Mouse (Mus musculus): Measurements from ENCODE around the gene Etfrf1.

Etfrf1 gene

DNA sequence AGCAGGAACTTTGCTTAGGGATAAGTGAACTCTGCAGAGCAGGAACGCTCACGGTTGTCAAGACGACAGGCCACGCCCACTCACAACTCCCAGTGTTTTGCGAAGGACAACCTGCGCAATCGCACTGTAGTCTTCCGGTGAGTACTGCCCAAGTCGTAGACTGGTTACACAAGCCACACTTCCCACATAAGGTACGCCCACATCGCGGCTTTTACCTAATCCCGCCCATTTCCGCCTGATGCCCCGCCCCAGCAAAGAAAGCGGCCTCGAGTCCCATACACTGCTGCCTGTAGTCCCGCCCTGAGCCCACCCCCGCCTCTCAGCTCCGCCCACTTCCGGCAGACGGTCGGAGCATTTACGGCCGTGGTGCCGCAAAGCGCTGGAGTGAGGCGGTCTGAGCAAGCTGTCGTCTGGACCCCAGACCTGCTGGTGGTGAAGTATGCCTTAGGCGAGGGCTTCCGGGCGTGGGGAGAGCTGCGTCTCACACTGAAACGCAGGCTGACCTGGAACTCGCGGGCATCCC is at the start of gene Etfrf1, which contains the start of gene Casc1:
Gene Etfrf1, plus strand, starts transcription at position 319 of the 523 bp plus-strand sequence.
Gene Casc1, minus strand, starts transcription at position 190 of the 523 bp plus-strand sequence.
- peak; percentile 99 for DNase-seq (ENCODE audit: low spot score)

DNA sequence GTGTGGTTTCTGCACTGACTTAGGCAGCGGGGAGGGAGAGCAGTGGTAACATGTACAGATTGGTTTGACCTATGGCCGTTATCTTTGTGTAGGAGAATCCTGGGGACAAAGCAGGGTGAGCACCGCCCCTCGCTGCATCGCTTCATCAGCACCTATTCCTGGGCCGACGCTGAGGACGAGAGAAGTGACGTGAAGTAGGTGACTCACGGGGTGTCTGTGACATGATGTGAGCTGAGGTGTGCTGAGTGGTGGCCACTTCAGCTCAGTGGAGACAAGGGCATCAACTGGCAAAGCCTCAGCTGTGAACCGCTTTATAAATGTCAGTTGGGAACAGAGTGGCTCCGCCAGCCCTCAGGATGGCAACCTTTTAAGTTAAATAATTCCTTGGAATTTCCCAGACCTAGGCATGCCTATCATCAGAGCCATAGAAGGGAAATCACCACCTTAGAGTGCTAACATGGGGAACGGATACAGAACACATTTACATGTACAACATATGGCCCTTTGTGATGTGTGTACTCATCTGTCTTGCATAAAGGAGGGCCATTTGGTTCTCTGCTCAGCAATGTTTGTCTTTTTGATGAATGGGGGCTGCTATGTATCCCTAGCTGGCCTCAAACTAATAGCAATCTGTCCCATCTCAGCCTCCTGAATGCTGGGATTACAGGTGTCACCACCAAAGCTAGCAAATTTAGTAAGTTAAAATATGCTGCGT is 38.9 kb upstream of the Etfrf1 start:
- no peak for DNase-seq (ENCODE audit: low spot score)

DNA sequence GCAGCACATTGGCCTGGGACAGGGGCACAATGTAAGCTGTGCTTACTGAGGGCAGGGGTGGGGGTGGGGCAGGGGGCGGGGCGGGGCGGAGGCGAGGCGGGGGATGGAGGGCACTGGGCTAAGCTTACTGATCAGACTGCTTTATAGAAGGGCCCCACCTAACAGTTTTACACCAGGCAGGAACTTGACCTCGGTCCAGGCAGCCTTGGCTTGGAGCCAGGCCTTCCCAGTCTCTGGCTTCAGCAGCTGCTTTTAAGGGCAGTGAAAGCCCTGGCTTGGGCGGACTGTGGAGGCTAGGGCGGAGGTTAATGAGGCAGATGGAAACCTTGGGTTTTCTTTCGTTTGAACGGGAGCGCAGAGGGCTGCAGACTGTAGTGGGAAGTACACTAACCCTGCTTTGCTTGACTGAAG is 37.1 kb upstream of the Etfrf1 start:
- no peak for DNase-seq (ENCODE audit: low spot score)

DNA sequence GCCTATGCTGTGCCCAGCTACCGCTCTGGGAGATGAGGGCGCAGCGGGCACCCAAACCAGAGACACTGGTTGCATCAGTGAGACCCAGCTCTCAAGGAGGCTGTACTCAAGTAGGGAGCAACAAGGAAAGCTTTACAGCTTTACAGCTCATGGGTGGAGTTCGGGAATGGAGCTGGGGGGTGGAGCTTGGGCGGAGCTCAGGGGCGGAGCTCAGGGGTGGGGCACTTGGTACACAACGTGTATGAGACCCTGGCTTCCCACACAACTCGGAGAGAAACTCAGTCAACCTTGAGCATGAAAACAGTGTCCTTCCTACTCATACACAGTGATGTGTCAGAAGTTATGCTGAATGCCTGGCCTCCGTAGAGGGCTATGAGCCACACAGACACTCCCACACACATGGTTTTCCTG is 35.4 kb upstream of the Etfrf1 start:
- no peak for DNase-seq (ENCODE audit: low spot score)

DNA sequence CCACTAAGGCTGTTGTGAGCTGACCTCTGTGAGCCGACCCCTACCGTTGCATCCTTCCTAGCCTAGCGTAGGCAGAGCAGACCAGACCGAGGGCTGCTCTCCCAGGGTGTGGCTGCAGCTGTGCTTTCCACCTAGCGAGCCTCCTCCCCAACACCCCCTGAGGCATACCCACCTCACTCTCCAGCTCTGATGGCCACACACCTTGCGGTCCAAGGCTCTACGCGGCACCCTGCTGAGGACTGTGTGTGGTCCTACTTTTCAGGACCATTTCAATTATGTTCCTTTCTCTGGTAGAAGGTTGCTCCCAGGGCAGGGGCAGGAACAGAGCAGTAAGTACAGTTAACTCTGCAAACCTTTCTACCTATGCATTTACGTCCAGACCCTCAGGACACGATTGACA is 34.5 kb upstream of the Etfrf1 start:
- no peak for DNase-seq (ENCODE audit: low spot score)

DNA sequence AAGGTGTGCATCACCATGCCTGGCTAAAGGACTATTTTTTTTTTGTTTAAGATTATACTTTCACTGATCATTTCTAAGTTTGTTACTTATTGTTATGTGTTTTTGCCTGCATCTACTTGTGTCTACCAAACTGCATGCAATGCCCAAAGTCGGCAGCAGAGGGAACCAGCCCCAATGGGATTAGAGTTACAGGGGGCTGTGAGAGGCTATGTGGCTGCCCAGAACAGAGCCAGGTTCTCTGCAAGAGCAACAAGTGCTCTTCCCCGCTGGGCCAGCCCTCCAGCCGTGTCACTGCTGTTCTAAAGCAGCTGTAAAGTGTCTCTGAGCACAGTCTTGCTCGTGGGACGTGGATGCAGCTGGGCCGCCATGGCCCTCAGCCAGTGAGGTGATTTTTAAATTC is 31.3 kb upstream of the Etfrf1 start:
- DNase-seq (ENCODE audit: low spot score) = peak; percentile 34

DNA sequence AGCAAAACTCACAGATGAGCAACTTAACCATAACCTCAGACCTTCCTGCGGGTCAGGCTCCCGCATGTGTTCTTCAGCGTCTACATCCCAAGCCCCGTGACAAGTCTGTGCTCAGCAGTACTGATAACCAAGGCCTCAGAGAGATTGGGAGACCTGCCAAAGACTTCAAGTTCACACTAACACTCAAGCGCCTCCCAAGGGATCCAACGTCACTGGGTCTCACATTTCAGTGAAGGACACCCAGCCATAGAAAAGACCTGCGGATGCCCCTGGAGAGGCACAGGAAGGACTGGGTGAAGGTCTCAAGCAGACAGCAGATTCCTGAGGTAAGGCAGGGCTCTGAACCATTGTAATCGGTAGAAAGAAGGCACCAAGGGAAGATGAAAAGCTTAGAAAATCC is 28.9 kb upstream of the Etfrf1 start:
- DNase-seq (ENCODE audit: low spot score) = no peak

DNA sequence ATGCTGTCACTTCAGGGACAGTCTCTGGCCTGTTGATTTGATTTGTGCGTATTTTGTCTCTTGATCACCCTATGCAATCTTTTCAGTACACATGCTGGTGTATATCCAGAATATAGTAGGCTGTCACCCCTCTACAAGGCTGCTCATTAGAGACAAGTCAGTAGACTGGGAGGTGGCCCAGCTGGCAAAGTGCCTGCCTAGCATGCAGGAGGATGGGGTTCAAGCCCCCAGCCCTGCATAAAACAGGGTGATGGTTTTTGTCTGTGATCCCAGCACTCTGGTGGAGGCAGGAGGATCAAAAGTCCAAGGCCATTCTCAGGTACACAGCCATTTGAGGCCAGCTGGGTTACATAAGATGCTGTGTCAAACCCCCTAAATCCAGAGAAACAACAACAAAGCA is 24.8 kb upstream of the Etfrf1 start:
- no peak for DNase-seq (ENCODE audit: low spot score)

DNA sequence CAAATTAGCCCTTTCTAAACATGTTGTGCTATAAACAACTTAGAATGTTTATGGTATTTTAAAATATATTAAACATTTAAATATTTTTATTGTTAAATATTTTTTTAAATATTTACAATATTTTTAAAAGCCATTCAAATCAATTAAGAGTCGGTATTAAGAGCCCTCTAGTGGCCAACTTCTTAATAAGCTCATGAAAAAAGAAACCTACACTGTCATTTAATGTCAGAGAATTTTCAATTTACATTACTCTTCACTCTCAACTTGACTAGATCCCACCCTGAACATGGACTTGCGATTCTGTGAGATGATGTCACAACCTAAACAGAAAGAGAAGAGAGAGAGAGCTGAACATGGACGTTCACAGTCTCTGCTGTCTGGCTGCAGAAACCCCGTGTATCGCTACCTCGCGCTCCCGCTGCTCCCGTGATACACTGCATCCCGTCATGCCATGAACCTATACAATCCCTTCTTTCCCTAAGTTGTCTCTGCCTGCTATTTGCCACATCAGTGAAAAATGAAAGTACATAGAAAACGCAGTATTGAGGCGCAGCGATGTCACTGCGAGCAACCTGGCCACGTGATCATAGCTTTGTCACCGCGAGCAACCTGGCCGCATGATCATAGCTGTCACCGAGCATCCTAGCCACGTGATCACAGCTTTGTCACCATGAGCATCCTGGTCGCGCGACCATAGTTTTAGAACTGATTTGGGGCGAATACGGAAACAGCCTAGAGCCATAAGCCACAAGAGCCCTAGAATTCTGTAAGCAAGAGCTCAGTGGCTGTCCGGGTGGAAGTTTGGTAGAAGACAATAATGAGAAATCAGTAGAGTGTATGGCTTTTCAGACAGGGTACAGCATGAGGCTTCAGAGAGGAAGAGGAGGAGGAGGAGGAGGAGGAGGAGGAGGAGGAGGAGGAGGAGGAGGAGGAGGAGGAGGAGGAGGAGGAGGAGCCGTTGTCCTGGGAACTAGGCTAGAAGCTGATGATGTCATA is 23.5 kb upstream of the Etfrf1 start:
- DNase-seq (ENCODE audit: low spot score) = peak; percentile 26

DNA sequence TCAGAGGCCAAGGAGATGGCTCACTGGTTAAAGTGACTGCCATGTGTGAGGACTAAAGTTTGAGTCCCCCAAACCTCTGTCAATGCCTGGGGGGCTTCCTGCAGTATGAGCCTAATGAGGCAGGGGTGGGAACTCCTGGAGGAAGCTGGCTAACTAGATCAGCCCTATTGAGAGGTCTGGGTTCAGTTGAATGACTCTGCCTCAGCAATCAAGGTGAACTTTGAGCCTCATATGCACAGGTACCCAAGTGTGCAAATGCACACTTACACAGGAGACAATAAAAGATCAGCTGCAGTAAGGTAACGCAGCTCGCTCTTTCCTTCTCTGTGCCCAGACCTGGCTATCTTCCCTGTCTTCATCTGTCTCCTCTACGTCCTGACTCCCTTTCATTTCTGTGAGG is 17.9 kb upstream of the Etfrf1 start:
- no peak for DNase-seq (ENCODE audit: low spot score)

DNA sequence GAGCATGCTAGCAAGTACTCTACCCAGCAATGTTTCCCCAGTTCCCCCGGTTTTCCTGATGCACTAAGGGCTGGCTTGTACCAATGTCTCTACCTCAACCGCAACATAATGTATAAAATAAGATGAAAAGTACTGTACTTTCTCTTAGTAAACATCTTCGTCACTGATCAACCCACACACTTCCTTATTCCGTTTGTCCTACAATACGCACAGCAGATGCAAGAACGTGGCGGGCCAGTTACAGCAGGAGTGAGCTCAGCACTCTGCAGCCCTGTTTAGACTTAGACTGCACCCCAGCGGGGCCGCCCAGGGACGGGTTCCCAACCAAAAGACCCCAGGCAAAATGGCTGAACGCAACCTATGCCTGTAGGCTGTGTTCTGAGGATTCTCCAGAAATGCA is 17.5 kb upstream of the Etfrf1 start:
- DNase-seq (ENCODE audit: low spot score) = no peak

DNA sequence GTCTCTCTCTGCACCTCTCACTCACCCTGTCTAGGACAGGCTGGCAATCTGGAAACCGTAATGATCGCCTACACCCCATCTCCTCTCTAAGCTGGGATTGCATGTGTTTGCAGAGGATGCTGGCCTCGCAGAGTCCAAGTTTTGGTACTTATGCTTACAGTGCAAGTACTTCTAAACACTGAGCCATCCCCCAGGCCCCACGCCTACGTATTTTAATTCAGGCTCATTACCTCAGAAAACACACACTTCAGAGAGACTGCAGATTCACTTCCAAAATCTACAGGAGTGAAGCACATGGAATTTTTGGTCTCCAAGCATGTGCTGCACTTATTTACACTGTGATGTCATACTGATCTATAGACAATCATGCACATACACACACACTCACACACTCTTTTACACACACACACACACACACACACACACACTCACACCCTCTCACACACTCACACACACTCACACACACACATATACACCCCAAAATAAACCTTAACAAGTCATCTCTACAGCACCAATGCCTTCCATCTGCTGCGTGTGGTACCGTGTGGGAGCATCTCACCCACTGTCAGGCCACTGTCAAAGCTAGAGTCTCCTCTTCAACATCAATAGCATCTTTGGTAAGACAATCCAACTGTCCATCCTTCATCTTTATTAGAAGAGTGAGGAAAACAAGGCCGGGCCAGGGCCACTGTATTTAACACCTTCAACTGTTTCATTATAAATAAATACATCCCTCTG is 12.8 kb upstream of the Etfrf1 start:
- DNase-seq (ENCODE audit: low spot score) = no peak

DNA sequence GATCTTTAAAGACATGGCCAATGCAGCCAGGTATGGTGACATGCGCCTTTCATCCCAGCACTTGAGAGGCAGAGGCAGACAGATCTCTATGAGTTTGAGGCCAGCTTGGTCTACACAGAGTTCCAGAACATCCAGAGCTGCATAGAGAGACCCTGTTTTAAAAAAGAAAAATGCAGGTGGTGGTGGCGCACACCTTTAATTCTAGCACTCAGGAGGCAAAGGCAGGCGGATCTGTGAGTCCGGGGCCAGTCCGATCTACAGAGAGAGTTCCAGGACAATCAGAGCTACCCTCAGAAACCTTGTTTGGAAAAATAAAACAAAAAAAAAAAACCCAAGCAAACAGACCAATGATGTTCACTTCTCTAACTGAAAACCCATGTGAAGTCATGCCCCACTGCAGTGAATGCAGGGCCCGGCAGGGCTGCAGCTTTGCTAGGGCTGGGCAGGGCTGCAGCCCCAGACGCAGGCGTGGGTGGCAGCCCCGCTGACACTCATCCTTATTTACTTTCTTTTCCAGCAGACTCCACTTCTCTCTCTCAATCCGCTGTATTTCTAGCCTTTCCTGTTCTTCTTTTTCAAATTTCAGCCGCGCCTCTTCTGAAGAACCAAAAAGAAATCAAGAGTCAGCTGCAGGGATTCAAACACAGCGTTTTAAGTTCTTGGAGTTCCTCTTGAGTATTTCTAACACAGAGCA is 8.4 kb upstream of the Etfrf1 start:
- no peak for DNase-seq (ENCODE audit: low spot score)

DNA sequence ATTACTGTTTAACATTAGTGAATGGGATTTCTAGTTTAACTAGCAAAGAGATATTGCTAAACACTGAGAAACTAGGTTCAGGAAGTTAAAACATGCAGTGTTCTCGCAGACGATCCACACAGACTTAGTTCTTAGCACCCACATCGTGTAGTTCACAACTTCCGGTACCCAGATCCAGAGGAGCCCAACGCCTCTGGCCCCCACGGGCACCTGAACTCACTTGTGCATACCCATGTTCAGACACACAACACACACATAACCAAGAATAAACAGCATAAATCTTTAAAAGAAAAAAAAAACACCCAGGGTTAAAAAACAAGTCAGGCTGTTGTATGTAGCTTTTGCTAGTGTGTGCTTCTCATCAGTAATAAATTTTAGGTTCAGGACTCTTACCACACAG is 6.5 kb upstream of the Etfrf1 start:
- DNase-seq (ENCODE audit: low spot score) = no peak

DNA sequence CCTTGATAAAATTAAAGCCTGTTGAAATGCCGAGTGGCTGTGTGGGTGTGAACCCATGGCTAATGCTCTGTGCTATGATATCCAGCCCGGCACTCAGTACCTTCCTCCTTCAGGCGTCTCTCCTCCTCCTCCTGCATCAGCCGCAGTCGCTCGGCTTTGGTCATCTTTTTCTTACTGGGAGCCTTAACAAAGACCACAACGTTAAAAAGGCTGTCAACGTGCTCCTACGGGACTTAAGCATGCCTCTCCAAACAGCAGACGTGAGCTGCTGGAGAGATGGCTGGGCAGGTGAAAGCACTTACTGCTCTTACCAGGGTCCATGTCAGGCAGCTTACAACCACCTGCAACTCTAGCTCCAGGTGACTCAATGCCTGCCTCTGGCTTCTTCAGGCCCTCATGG is 5.8 kb upstream of the Etfrf1 start:
- DNase-seq (ENCODE audit: low spot score) = no peak

DNA sequence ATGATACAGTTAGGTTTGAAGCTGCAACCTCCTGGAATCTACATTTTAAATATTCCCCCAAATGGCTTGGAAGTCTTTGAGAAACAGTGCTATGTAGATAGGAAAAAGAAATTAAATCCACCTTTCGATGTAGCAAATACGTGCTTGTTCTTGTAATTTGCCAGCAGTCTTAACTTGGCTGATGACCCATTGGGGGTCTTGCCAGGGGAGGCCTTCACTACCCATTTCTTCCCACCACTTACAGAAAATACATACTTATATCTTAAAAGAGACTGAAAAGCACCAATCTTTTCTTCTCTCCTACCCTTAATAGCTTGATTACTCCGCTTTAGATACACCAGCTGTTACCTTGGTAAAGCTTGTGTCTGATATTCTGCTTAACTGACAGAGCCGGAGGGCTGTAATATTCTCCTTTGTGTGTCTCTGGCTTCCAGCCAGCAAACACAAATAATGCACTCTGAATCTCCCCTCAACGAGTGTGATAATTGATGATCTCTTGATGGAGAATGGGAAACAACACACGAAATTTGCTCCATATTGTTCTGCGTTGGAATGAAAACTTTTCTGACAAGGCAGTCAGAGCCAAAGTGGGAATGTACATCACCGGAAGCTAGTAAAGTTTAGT is 766 bp upstream of the Etfrf1 start:
- DNase-seq (ENCODE audit: low spot score) = no peak

DNA sequence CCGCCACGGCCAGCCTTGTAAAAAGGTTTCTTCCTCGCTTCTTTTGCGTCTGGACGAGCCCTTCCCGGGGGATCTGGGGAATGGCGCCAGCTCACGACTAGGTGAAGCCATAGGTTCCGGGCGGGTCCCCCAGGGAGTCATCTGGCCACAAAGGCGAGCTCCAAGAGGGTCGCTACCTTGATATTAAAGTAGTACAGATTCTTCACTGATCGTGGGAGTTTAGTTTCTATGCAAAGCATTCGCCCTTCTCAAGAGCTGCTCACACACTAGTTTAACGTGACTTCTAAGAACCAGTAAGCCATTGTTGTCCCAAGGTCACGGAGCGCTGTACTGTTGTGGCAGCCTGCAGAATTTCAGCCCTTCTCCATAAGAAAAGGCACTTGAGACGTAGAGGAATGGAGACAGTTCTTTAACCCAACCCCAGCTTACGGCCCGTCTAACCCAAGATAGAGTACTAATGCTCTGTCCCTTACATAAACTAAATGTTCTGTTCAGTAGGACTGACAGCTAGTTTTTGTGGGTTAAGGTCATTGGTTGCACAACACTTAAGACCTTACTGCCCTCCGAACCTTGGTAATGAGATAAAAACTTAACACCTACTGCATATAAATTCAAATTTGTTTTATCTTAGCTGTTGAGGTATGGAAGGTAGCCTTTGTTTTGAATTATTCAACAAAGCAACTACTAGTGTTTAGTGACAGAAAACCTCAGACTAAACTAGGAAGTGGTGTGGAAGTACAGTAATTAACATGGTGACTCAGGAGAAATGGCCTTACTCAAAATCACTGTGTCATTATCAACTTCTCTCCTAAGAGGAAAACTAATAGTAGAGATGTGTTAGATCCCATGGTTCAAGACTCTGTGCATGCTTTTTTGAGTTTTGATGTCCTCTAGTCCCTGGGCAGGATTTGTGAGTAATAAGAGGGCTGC is 707 bp downstream of the Etfrf1 start:
- DNase-seq (ENCODE audit: low spot score) = peak; percentile 37

DNA sequence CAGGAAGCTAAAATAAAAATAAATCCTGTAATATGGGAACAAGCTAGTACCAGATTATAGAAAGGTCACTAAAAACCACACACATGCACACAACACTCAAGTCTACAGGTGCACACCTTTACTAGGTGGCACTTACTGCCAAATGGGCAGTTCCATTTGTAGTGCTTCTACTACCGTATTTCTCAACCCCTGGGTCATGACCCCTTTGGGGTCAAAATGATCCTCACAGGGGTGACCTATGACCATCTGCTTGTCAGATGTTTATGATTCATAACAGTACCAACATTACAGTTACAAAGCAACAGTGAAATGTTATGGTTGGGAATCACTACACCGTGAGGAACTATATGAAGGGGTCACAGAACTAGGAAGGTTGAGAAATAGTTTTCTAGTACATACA is 3.0 kb downstream of the Etfrf1 start:
- no peak for DNase-seq (ENCODE audit: low spot score)

DNA sequence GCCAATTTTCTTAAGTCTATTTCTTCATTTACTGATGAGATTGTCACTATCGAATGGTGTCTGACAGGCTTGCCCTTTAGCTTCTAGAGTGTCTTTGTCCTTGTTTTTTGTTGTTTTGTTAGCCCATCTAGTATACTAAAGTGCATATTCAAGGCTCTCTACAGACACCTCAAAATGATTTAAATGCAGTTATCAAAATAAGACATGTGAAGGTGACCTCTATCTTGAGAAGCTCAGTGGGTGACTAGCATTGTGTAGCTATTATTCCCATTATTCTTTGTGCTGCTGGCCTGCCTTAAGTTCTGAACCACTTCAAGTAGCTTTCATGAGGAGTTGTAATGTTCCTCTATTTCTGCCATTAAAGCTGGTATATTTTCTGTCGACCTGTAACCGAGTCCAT is 4.9 kb downstream of the Etfrf1 start:
- no peak for DNase-seq (ENCODE audit: low spot score)

DNA sequence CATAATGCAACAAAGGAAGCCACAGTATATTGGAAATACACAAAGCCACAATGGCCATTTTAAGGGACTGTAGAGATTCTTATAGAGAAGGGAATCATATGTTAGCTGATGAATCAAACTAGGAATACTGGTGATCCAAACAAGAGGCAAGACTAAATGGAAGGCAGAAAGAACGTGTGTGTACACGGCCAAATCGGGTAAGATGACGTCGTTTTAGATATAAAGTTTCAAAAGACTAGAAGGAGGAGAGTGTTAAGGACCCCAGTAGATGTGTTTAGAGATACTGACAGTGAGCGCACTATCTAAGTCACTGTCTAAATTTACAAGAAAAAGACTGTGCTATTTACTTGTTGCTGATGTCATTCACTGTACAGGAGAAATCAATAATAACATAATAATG is 13.3 kb downstream of the Etfrf1 start:
- DNase-seq (ENCODE audit: low spot score) = no peak
